Mouse (Mus musculus) G1E (cell line): Measurements from ENCODE around the gene Erf. TPM values are rescaled to one million over a fixed set of nuclear protein-coding genes. Genes with fewer than 3 reads are reported as not detected.

Experiments used
- ATAC-seq: 2 replicates; pipeline ENCODE4 v1.8.0; 2016; ENCODE audit warnings: mild to moderate bottlenecking; ENCODE audit not compliant: insufficient number of reproducible peaks, poor library complexity, low FRiP score, severe bottlenecking; ENCODE audit errors: extremely low read depth
- DNase-seq: peaks from one replicate; pipeline ENCODE4 v3.0.0; 2012; ENCODE audit warnings: low spot score
- H3K27me3 ChIP-seq: 2 replicates; pipeline ENCODE4 v1.6.1; 2012; ENCODE audit warnings: mild to moderate bottlenecking, low read length, inconsistent platforms; ENCODE audit not compliant: insufficient read depth
- H3K36me3 ChIP-seq: replicated peaks from 2 replicates; pipeline ENCODE3; 2012; ENCODE audit warnings: mild to moderate bottlenecking, inconsistent platforms
- H3K4me1 ChIP-seq: 2 replicates; pipeline ENCODE4 v1.6.1; 2012; ENCODE audit warnings: low read depth, low read length, inconsistent platforms, mixed read lengths; ENCODE audit not compliant: insufficient read depth
- H3K4me3 ChIP-seq: 2 replicates; pipeline ENCODE4 v1.5.1; 2012; ENCODE audit warnings: low read depth, mild to moderate bottlenecking, inconsistent platforms, low read length, moderate library complexity, mixed read lengths
- H3K9me3 ChIP-seq: replicated peaks from 2 replicates; pipeline ENCODE4 v1.6.1; 2012; ENCODE audit warnings: inconsistent platforms
- CTCF ChIP-seq: IDR thresholded peaks from 2 replicates; pipeline ENCODE4 v1.5.1; 2012; ENCODE audit warnings: low read depth, low read length, inconsistent platforms, mixed read lengths
- GATA1 ChIP-seq: IDR thresholded peaks from 2 replicates; pipeline ENCODE4 v1.6.1; 2012; ENCODE audit warnings: borderline replicate concordance, low read length, inconsistent platforms, mixed read lengths
- GATA2 ChIP-seq: IDR thresholded peaks from 2 replicates; pipeline ENCODE4 v1.6.1; 2012; ENCODE audit warnings: low read depth, low read length, inconsistent platforms, borderline replicate concordance
- POLR2AphosphoS5 ChIP-seq: IDR thresholded peaks from 2 replicates; pipeline ENCODE4 v1.6.1; 2012; ENCODE audit warnings: low read depth, low read length, inconsistent platforms; ENCODE audit not compliant: insufficient replicate concordance
- TAL1 ChIP-seq: conservative IDR thresholded peaks from 2 replicates; pipeline ENCODE4 v1.6.1; 2012; ENCODE audit warnings: low read depth, low read length, inconsistent platforms, mixed read lengths
- polyA plus RNA-seq: library from polyadenylated mRNA; stranded (reverse); fragments of >175 nt; gene quantifications from 2 replicates; pipeline ENCODE4 v1.2.3, GENCODE M21; 2012
- total RNA-seq, 2 experiments: library from RNA; stranded (forward) in 1 of 2; stranded (reverse) in 1 of 2; fragments of 200-1000 nt in 1 of 2; fragments of >200 nt in 1 of 2; fragmentation: Nextera tagmentation in 1 of 2; gene quantifications; 2 replicates each; pipeline ENCODE4 v1.2.3; 2014 to 2017

Erf gene
- total and polyA plus RNA-seq, 3 experiments, result 6.9 to 97.7 (median 31.5) TPM

DNA sequence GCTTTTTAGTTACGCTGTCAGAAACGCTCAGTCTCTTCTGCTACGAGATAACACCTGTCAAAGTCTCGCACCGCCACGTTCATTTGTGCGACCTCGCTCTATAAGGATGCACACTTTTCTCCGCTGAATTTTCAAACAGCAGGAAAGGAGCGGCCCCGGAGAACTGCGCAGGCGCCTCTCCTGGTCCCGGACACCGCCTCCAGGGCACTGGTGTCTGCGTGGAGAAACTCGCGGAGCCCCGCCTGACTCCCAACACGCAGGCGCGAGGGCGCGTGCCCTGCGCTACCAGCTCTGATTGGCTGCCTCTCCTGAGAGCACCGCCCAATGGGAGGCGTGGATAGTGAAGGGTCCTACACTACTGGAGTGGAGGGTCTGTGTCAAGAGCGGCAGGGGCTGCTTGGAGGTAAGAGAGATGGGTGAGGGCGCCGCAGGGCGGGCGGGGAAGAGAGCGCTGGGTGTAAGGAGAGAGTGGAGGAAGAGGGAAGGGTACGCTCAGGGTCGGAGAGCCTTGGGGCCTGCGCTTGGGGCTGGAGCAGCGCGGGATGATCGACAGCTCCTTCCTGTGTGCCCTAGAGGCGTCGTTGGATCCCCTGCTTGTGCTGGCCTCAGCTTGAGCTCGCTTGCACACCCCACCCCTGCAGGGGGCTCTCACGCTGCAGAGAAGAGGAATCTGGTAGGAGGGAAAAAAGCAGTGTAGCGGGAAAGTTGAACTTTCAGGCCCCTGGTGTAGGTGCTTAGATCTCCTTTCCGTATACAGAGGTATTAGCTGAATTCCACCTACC lies 29.3 kb downstream of the Erf start, which contains the start of gene Zfp526:
Gene Zfp526, plus strand, starts transcription at position 324 of the 782 bp plus-strand sequence.
- ATAC-seq (peak; percentile 70), DNase-seq (peak; percentile 96)
- TF ChIP-seq TAL1, result no peak
- Histone ChIP-seq H3K4me1 (peaks cover 79% of the 10 kb centered on the region), H3K9me3 (no peaks in the 10 kb centered on the region), H3K27me3 (no peaks in the 10 kb centered on the region), H3K4me3 (peak within 1 kb of the TSS; percentile 90), H3K36me3 (peaks cover 55% of the 10 kb centered on the region)

DNA sequence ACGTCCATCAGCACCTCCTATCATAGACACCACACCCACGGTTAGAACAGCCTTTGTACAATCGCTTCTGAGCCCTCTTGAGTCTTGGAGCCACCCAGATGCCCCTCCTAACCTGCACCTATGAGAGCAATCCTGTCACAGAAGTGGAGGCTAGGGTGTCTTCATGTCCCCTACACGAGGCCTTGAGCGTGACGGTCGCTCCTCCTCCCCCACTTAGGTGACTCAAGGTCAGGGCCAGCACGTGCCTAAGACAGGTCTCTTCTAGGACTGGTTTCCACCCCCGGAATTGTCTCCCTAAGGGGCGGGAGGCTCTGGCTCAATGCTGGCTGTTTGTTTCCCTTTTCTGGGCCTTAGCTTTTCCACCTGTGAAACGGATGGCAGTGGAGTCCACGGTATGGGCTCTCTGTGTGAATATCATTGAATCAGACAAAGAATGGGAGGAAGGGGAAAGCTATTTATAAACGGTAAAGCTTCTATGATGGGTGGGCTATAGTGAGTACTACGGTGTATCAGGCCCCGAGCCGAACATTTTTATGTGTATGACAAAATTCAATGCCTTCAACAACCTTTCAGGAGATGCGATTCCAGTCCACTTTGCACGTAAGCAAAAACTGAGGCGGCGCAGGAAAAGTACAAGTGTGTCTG lies 30.0 kb downstream of the Erf start, which contains the start of gene Dedd2:
Gene Dedd2, minus strand, starts transcription at position 159 of the 645 bp plus-strand sequence.
- no peaks in the 10 kb centered on the region for H3K27me3 ChIP-seq
- ATAC-seq, result peak; percentile 24; the same call in 1 of the 2 replicates
- no peaks in the 10 kb centered on the region for H3K9me3 ChIP-seq
- peaks cover 54% of the 10 kb centered on the region for H3K36me3 ChIP-seq
- H3K4me3 ChIP-seq, result peak within 1 kb of the TSS; percentile 90
- no peak for TF ChIP-seq CTCF
- TF ChIP-seq POLR2AphosphoS5, result no peak; the same call in 1 of the 2 replicates
- TF ChIP-seq GATA2, result no peak
- TF ChIP-seq TAL1, result no peak
- TF ChIP-seq GATA1, result no peak
- peak; percentile 62 for DNase-seq
- peaks cover 72% of the 10 kb centered on the region for H3K4me1 ChIP-seq

DNA sequence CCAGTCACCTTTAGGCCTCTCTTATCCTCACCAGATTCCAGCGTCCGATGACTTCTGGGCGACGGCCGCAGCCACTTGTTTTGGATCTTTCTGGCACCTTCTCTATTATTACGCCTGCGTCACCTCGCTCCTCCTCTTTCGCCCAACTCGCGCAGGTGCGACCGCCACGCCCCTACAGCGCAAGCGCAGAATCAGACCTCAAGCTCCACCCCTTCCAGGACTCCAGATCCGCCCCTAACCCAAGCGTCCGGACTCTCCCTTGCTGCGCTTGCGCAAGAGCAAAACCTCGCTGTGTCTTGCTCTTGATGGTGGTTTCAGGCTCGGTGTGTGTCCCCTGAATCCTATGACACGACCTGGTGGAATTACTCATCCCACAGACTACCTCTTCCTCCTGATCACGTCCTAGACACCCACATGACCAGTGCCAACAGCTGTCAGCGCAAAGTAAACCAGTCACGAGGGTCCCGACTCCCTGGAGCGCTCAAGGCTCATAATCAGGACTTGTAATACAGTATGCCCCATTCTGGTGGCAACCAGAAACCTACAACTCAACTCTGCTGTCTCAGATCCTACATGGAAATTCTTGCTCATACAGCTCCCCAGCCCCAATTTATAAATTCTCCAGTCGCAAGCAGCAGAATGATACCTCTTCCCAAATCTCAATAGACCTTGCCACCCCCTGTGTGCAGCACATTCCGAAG lies 30.7 kb downstream of the Erf start:
- H3K36me3 ChIP-seq, result peaks cover 54% of the 10 kb centered on the region
- H3K4me3 ChIP-seq, result peak overlapping the region; percentile 90
- TF ChIP-seq CTCF (no peak), TAL1 (no peak), GATA2 (no peak), POLR2AphosphoS5 (no peak), GATA1 (no peak)
- H3K4me1 ChIP-seq, result peaks cover 69% of the 10 kb centered on the region
- no peaks in the 10 kb centered on the region for H3K9me3 ChIP-seq
- ATAC-seq, result peak; percentile 62
- DNase-seq, result peak; percentile 92
- no peaks in the 10 kb centered on the region for H3K27me3 ChIP-seq

DNA sequence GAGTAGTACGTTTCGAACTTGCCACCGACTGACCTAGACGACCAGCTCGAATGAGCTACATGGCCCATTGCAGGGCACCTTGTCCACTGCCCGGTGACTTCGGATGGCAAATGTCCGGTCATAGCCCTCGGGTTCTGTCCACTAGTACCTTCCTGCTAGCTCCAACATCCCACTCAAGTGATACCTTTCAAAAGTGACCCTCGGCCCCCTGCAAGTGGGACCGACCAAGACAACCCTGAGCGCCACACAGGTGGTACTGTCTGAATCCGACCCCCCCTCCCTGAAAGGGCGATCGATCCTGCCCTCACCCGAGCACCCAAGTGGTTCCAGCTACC lies 31.2 kb downstream of the Erf start:
- TF ChIP-seq TAL1, result no peak
- no peak for TF ChIP-seq GATA2
- TF ChIP-seq POLR2AphosphoS5, result no peak
- no peak for TF ChIP-seq GATA1
- no peak for TF ChIP-seq CTCF
- peak overlapping the region; percentile 90 for H3K4me3 ChIP-seq
- H3K9me3 ChIP-seq, result no peaks in the 10 kb centered on the region
- peaks cover 64% of the 10 kb centered on the region for H3K4me1 ChIP-seq
- H3K36me3 ChIP-seq, result peaks cover 52% of the 10 kb centered on the region
- no peak for DNase-seq
- ATAC-seq, result no peak
- no peaks in the 10 kb centered on the region for H3K27me3 ChIP-seq

DNA sequence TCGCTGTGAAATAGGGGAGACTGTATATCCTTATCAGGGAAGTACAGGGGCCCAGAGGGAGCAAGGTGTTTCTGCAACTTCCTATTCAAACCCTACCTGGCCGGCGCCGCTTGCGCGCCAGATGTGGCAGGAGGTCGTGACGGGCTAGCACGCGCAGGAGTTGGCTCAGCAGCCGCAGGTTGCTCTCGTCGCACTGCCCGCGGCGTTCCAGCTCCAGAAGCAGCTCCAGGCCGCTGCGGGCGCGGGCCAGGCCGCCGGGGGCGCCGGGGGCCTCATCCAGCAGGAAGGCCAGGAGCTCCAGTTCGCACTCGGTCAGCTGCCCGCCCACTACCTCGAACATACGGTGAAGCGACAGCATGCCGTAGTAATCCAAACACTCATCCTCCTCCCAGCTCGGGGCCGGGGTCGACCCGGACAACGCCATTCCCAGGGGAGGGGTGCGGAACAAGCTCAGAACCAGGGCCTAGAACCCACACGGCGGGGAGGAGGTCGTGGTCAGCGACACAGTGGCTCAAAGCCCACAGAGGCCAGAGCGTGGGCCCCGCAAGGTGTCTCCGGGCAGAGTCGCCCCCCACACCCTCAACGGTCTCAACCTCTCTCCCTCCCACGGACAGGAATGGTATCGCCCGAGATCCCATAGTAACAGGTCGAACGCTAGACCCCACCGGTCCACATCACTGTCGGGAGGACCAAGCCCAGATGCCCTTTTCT lies 31.7 kb downstream of the Erf start:
- peak overlapping the region; percentile 90 for H3K4me3 ChIP-seq
- ATAC-seq, result no peak
- TF ChIP-seq TAL1 (peak; percentile 33; the same call in 1 of the 2 replicates), GATA1 (no peak)
- H3K36me3 ChIP-seq, result peaks cover 52% of the 10 kb centered on the region
- DNase-seq, result peak; percentile 66
- H3K4me1 ChIP-seq, result peaks cover 61% of the 10 kb centered on the region
- no peaks in the 10 kb centered on the region for H3K27me3 ChIP-seq
- H3K9me3 ChIP-seq, result no peaks in the 10 kb centered on the region

DNA sequence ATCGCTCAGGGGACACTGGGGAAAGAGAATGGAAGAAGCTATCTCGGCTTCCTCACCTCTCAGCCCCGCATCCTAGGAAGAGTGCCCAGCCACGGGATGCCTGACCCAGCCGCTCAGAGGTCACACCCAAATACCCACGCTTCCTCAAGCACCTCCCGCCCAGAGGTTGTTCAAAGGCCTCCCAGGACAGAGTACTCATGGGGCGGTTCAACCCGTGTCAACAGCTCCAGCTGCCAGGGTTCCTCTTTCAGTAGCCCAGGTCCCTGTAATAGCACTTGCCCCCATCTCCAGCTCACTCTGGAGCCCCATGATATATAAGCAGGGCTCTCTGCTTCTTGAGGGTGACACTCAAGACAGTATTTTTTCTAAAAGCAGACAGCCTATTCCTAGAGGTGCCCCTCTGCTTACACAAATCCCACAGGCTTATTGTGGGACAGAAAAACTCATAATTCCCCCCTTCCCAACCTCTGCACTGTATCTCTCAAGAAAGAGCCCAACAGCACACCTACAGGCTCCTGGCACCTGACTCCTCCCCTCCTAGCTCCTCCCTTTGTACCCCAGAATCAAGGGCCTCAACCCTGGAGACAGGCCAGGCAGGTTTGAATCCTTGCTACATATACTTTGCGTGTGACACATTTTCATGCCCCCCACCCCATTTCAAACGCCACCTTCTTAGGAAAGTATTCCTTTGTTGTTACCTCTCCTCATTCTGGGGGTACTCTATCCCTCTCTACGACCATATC lies 32.7 kb downstream of the Erf start:
- H3K27me3 ChIP-seq, result no peaks in the 10 kb centered on the region
- ATAC-seq, result no peak
- no peaks in the 10 kb centered on the region for H3K9me3 ChIP-seq
- peaks cover 55% of the 10 kb centered on the region for H3K4me1 ChIP-seq
- DNase-seq, result no peak
- H3K4me3 ChIP-seq, result peak overlapping the region; percentile 45; the same call in 1 of the 2 replicates
- no peak for TF ChIP-seq GATA2
- TF ChIP-seq TAL1, result no peak
- no peak for TF ChIP-seq GATA1
- no peak for TF ChIP-seq POLR2AphosphoS5
- no peak for TF ChIP-seq CTCF
- H3K36me3 ChIP-seq, result peaks cover 51% of the 10 kb centered on the region
